Comparison of ENCODE assay signal across 12 mouse cellular contexts in genomic region chr19:22700871-22701651, GRCm38 (mm10).
DNase-seq lines count a peak whose midpoint lies in the region; ATAC-seq and TF ChIP-seq lines count a peak whose summit lies in the region.
"Had no signal": no experiment of that assay in that cellular context is flagged by ENCODE, and none has a peak within 500 bp of the region (broad histone marks: within the 10 kb centered on the region; RNA-seq: fewer than 3 reads in every experiment).

No protein-coding gene starts in this region.

- no peak overlapping the region for H3K9ac ChIP-seq in forebrain, embryonic 14.5 days (ENCODE audit: low read length)
- H3K9ac ChIP-seq in forebrain, embryonic 15.5 days (replicated peaks), result no peak overlapping the region
- no peak overlapping the region for H3K9ac ChIP-seq in lung, embryonic 16.5 days (ENCODE audit: low read length)
- no peak overlapping the region for H3K9ac ChIP-seq in hindbrain, embryonic 12.5 days
- H3K9ac ChIP-seq: embryonic facial prominence, embryonic 15.5 days; hindbrain, embryonic 14.5 days; neural tube, embryonic 12.5 days had no signal

- no peak overlapping the region for H3K27ac ChIP-seq in forebrain, embryonic 14.5 days (ENCODE audit: low read depth, low read length)
- H3K27ac ChIP-seq in forebrain, embryonic 15.5 days (replicated peaks), result no peak overlapping the region
- H3K27ac ChIP-seq in lung, embryonic 16.5 days (ENCODE audit: low read length), result no peak overlapping the region
- no peak overlapping the region for H3K27ac ChIP-seq in hindbrain, embryonic 12.5 days
- H3K27ac ChIP-seq: embryonic facial prominence, embryonic 15.5 days; hindbrain, embryonic 14.5 days; neural tube, embryonic 12.5 days had no signal

- ATAC-seq in forebrain, embryonic 14.5 days, result peak; percentile 48; the same call in 1 of the 2 replicates
- no peak for ATAC-seq in forebrain, embryonic 15.5 days (replicated peaks)
- peak; percentile 52; the same call in 1 of the 2 replicates for ATAC-seq in lung, embryonic 16.5 days (ENCODE audit: low read depth)
- no peak for ATAC-seq in hindbrain, embryonic 12.5 days (ENCODE audit: low FRiP score)

- peak; percentile 65 for DNase-seq in forebrain, embryonic 14.5 days (ENCODE audit: low spot score)
- DNase-seq in lung, postnatal 25 days (ENCODE audit: low spot score), result no peak
- DNase-seq in brain, embryonic 14.5 days (ENCODE audit: low read depth), result peak; percentile 79
- peak; percentile 58 for DNase-seq in kidney, postnatal 10 days
- DNase-seq in spleen, adult 12 weeks (ENCODE audit: low spot score), result no peak
- DNase-seq: thymus, postnatal 25 days had no signal

- no peak overlapping the region for H3K4me3 ChIP-seq in forebrain, embryonic 14.5 days (ENCODE audit: low read depth, low read length)
- no peak overlapping the region for H3K4me3 ChIP-seq in forebrain, embryonic 15.5 days
- no peak overlapping the region for H3K4me3 ChIP-seq in lung, embryonic 16.5 days (ENCODE audit: low read length)
- H3K4me3 ChIP-seq in hindbrain, embryonic 12.5 days, result no peak overlapping the region
- H3K4me3 ChIP-seq: embryonic facial prominence, embryonic 15.5 days; neural tube, embryonic 12.5 days had no signal

- TF ChIP-seq CTCF in brain, embryonic 14.5 days (IDR thresholded peaks at IDR 0.05; ENCODE audit: borderline replicate concordance, extremely low read depth, insufficient read depth, insufficient read length), result no peak

- H3K4me1 ChIP-seq in forebrain, embryonic 14.5 days (ENCODE audit: control insufficient read depth, insufficient read depth, low read length), result peaks cover 10% of the 10 kb centered on the region; the same call in 1 of the 2 replicates
- peaks cover 11% of the 10 kb centered on the region for H3K4me1 ChIP-seq in forebrain, embryonic 15.5 days
- H3K4me1 ChIP-seq in lung, embryonic 16.5 days (replicated peaks; ENCODE audit: control insufficient read depth, insufficient read depth, low read length), result peaks cover 2% of the 10 kb centered on the region; the same call in 1 of the 2 replicates
- no peaks in the 10 kb centered on the region for H3K4me1 ChIP-seq in hindbrain, embryonic 12.5 days
- H3K4me1 ChIP-seq: embryonic facial prominence, embryonic 15.5 days had no signal

- H3K4me2 ChIP-seq in forebrain, embryonic 14.5 days (ENCODE audit: low read length), result no peak overlapping the region
- no peak overlapping the region for H3K4me2 ChIP-seq in forebrain, embryonic 15.5 days (replicated peaks)
- H3K4me2 ChIP-seq in lung, embryonic 16.5 days (ENCODE audit: low read depth, low read length), result no peak overlapping the region
- H3K4me2 ChIP-seq in hindbrain, embryonic 12.5 days (replicated peaks), result no peak overlapping the region
- H3K4me2 ChIP-seq: embryonic facial prominence, embryonic 15.5 days; hindbrain, embryonic 14.5 days; neural tube, embryonic 12.5 days had no signal

- WGBS in forebrain, embryonic 14.5 days, result 7% methylated on average over 5 of the region's 5 CpGs
- 8% methylated on average over 5 of the region's 5 CpGs for whole genome bisulfite sequencing in forebrain, embryonic 15.5 days
- WGBS in lung, embryonic 16.5 days, result 43% methylated on average over 5 of the region's 5 CpGs
- 18% methylated on average over 5 of the region's 5 CpGs for WGBS in hindbrain, embryonic 12.5 days

- H3K27me3 ChIP-seq in forebrain, embryonic 14.5 days (replicated peaks; ENCODE audit: control insufficient read depth, insufficient read depth, low read length), result no peaks in the 10 kb centered on the region
- H3K27me3 ChIP-seq in forebrain, embryonic 15.5 days, result no peaks in the 10 kb centered on the region
- H3K27me3 ChIP-seq in lung, embryonic 16.5 days (ENCODE audit: control insufficient read depth, insufficient read depth, low read depth, low read length), result no peaks in the 10 kb centered on the region
- no peaks in the 10 kb centered on the region for H3K27me3 ChIP-seq in hindbrain, embryonic 12.5 days
- H3K27me3 ChIP-seq: embryonic facial prominence, embryonic 15.5 days; neural tube, embryonic 12.5 days had no signal

- no peaks in the 10 kb centered on the region for H3K36me3 ChIP-seq in forebrain, embryonic 14.5 days (ENCODE audit: control insufficient read depth, insufficient read depth, low read length)
- H3K36me3 ChIP-seq in forebrain, embryonic 15.5 days, result no peaks in the 10 kb centered on the region
- no peaks in the 10 kb centered on the region for H3K36me3 ChIP-seq in lung, embryonic 16.5 days (ENCODE audit: control insufficient read depth, insufficient read depth, low read length)
- no peaks in the 10 kb centered on the region for H3K36me3 ChIP-seq in hindbrain, embryonic 12.5 days
- H3K36me3 ChIP-seq: embryonic facial prominence, embryonic 15.5 days; neural tube, embryonic 12.5 days had no signal

- TF ChIP-seq POLR2A in brain, embryonic 14.5 days (IDR thresholded peaks at IDR 0.05; ENCODE audit: borderline replicate concordance, extremely low read depth, insufficient read depth, insufficient read length, poor library complexity, severe bottlenecking), result no peak

- H3K9me3 ChIP-seq in forebrain, embryonic 14.5 days (replicated peaks; ENCODE audit: control insufficient read depth, low read length), result no peaks in the 10 kb centered on the region
- no peaks in the 10 kb centered on the region for H3K9me3 ChIP-seq in forebrain, embryonic 15.5 days
- no peaks in the 10 kb centered on the region for H3K9me3 ChIP-seq in lung, embryonic 16.5 days (ENCODE audit: control insufficient read depth, low read length)
- H3K9me3 ChIP-seq in hindbrain, embryonic 12.5 days (replicated peaks), result no peaks in the 10 kb centered on the region
- H3K9me3 ChIP-seq: embryonic facial prominence, embryonic 15.5 days; neural tube, embryonic 12.5 days had no signal

Comparison
In these comparisons a context has a peak if more than half of its experiments do, and no peak if none do; other contexts are left out.
1. ATAC-seq: peak in forebrain, embryonic 14.5 days (single experiment) and lung, embryonic 16.5 days (single experiment); none in forebrain, embryonic 15.5 days (single experiment) and hindbrain, embryonic 12.5 days (single experiment).
2. DNase-seq: peak in forebrain, embryonic 14.5 days (single experiment), brain, embryonic 14.5 days (single experiment) and kidney, postnatal 10 days (single experiment); none in lung, postnatal 25 days (single experiment) and spleen, adult 12 weeks (single experiment).